Mouse (Mus musculus): ENCODE data around the gene Actr1a. TPM values are rescaled to one million over a fixed set of nuclear protein-coding genes. Genes with fewer than 3 reads are reported as not detected.

The Actr1a gene
- polyA plus RNA-seq, 1 experiment from 2014 or later: 141 TPM

GRCm38 (mm10) chr19:46400558-46400957 lies 5.0 kb upstream of the Actr1a start:
- no peak for DNase-seq (ENCODE audit: low spot score)

GRCm38 (mm10) chr19:46399886-46400285 lies 4.3 kb upstream of the Actr1a start:
- DNase-seq (ENCODE audit: low spot score): no peak

DNA sequence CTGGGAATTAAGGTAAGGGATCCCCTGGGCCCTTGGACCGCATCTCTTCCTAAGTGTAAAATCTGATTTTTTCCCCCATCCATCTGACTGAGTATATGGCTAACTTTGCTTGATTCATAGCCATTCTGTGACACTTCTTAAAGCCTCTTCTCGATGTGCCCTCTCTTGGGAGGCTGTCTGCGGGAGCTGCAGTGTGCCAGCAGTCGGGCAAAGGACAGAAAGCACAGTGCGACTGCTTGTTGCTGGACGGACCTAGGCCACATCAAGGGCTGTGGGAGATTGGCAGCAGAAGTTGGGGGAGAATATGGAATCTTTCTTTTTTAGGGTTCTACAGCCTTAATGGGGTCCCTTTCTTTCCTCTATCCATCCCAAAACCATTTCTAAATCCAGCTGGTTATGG lies 3.8 kb upstream of the Actr1a start:
- no peak for DNase-seq (ENCODE audit: low spot score)

GRCm38 (mm10) chr19:46398401-46398800 lies 2.9 kb upstream of the Actr1a start:
- DNase-seq (ENCODE audit: low spot score): peak; percentile 3

DNA sequence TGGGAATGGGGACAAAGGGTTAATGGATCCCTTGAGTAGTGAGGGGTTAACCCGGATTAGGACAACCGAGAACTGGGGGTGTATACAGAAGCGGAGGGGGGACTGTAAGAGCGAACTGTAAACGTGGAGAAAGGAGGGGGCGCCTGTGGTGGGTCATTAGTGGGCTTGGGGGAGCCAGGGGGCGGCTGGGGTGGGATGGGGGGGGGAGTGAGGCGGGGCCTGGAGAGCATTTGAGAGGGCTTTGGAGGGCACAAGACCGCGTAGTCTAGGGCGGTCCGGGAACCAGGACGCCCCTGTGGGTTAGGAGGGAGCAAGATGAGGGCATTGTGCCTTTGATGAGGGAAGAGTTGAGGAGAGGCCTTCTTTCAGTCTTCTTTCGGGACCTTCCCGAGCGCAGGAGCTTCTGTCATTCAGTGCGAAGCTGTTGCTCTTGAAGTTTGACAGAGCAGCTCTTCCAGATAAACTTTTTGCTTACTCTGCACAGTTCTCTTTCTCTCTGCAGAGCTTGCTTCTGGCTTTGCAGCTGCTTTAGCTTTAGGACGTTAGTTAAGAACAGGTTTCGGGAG lies 2.0 kb upstream of the Actr1a start:
- DNase-seq (ENCODE audit: low spot score): peak; percentile 41

DNA sequence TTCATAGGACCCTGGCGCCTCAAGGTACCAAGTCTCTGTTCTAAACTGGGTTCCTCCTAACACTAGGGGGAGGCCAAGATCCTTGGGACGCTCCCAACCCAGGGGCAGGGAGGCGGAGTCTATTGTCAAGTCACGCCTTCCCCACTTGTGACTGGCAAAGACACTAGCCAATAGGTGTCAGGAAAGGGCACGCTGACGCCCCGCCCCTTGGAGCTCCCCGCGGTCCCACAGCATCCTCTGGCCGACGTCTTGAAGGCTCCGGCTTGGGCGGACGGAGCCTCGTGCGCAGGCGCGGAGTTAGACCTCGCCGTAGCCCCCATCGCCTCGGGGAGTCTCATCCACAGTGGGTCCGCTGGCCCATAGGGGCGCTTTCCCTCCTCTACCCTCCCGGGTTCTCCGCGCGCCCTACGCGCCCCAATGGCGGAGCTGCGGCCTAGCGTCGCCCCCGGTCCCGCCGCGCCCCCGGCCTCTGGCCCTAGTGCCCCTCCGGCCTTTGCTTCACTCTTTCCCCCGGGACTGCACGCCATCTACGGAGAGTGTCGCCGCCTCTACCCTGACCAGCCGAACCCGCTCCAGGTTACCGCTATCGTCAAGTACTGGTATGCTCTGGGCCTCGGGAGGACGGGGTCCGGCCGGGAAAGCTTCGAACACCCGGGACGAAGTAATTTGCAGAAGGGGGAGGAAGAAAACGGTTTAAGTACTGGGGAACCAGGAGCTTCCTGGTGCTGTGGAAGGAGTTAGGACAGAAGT lies 1.3 kb upstream of the Actr1a start, which contains the start of gene Sufu:
Gene Sufu (plus strand): TSS at position 211 of the 750 bp plus-strand sequence.
- peak; percentile 99 for DNase-seq (ENCODE audit: low spot score)

- DNase-seq (ENCODE audit: low spot score): no peak
Measured at GRCm38 (mm10) chr19:46396109-46396508, 561 bp upstream of the Actr1a start.

DNA sequence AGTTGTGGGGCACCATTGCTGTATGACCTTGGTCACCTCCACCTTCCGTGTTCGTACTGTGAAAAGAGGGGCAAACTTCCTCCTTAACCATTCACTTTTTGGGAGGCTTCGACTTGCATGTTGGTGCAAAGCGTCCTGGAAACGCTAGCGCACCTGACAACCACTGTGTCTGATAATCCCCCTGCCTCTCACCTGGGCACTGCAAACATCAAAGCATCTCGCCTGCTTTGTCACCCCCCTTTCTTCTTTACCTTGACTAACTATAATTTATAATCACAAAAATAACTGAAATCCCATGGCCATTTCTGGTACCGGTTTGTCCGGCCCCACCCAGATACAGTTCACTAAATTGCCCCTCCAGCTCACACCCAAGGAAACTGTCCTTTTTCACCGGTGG lies 838 bp downstream of the Actr1a start:
- no peak for DNase-seq (ENCODE audit: low spot score)

- peak; percentile 35 for DNase-seq (ENCODE audit: low spot score)
Measured at GRCm38 (mm10) chr19:46392018-46392417, 3.5 kb downstream of the Actr1a start.

DNA sequence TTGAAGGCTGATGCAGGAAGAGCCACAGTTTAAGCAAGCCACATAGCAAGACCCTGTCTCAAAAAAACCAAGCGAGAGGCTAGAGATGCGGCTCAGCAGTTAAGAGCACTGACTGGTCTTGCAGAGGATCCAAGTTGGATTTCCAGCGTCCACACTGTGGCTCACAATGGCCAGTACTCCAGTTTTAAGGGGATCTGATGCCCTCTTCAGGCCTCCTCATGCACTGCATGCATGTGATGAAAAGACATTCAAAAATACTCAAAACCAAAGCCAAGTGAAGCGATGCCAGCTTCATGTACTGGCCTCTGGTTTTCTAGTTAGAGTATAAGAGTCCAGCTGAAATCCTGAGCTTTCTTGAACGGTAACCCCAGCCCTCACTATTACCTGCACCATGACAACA lies 5.7 kb downstream of the Actr1a start:
- DNase-seq (ENCODE audit: low spot score): no peak

DNA sequence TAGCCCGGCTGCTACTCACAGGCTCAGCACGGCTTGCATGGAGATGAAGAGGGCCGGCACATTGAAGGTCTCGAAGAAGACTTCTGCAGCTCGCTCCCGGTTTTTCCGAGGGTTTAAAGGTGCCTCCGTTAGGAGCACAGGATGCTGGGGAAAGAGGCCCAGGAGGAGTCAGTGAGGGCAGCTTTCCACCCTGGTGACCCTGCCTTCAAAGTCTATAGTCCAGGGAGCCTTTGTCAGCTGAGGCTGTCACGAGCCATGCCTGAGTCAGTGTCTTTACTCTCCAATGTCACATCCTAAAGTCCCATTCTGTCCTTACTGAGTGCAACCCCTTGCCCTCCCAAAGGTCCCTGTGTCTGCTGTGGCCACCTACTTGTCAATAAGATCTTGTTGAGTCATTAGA lies 13.3 kb downstream of the Actr1a start:
- no peak for DNase-seq (ENCODE audit: low spot score)

DNA sequence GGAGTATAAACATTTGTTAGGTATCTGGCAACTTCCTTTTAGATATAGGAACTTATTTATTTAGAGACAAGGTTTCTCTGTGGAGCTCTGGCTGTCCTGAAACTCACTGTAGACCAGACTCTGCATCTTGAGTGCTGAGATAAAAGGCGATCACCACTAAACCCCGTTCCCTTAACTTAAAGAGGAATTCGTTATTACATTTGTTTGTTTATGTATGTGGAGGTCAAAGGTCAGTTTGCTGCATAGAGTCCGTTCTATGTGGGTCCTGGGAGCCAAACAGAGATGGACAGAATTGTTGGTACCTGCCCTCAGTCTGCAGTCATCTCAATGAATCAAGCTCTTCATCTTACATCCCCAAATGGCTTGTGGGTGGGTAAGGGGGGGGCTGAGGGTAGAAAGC lies 19.7 kb downstream of the Actr1a start:
- no peak for DNase-seq (ENCODE audit: low spot score)

DNA sequence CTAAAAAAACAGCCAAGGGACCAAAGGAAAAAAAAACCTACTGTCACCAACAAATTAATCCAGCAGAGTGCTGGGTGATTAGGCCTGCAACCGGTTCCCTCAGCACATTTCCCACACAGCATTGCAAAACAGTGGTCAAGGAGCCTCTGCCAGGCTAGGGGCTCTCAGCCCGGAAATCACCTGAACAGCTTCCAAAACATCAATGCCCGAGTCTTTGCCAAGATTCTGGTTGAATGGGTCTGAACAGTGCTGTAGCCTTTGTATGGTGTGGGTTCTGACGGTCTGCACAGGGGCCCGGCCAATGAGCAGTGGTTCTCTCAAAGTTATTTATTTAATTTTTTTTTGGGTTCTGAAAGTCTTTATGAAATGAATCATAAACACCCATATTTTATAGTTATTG lies 20.1 kb downstream of the Actr1a start:
- no peak for DNase-seq (ENCODE audit: low spot score)

DNA sequence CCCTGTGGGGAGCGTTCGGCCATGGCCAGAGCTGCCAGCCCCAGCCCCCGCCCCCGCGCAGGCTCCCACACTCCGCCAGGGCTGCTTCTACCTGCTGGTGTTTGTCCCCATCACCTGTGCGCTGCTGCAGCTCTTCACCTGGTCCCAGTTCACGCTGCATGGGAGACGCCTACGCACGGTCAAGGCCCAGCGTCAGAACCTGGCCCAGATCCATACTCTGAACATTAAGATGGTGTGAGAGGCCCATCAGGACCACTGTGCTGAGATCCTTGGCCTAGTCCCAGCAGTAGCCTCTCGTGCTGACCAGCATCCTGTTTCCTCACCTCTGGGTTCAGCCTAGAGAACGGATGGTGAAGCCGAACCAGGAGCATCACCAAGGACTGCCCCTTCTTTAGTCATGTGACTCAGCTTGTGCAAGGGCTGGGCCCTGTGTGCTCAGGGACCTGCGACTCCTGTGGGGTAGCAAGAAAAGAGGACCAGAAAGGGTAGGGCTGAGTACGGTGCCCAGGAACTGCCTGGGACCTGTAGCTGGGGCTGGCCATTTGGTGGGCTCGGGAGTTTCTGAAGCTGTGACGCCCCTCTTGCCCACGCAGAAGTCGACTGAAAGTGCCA lies 21.0 kb downstream of the Actr1a start:
- no peak for DNase-seq (ENCODE audit: low spot score)

GRCm38 (mm10) chr19:46369204-46369603 lies 26.3 kb downstream of the Actr1a start:
- DNase-seq (ENCODE audit: low spot score): no peak

DNA sequence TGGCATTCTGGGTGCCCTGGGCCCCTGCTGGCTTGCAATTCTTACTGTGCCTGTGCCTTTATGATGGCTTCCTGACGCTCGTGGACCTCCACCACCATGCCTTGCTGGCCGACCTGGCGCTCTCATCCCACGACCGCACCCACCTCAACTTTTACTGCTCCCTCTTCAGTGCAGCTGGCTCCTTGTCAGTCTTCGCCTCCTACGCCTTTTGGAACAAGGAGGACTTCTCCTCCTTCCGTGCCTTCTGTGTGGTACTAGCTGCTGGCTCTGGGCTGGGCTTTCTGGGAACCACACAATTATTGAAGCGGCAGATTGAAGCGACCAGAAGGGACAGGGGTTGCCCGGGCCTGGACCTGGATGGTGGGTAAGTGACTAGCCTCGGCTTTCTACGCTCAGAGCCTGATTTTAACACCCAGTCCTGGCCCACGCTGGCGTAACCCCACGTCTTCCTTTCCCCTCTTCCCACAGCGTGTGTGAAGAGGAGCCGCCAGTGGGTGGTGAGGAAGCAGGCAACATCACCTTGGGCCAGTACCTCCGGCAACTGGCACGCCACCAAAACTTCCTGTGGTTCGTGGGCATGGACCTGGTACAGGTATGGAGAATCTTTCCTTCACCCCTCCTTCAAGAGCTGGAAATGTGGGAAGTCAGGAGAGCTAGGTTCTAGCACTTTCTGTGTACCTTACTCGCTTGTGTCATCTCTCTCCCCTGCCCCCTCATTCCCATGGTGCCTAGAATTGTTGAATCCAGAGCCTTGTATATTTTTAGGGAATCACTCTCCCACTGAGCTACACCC lies 27.6 kb downstream of the Actr1a start:
- DNase-seq (ENCODE audit: low spot score): no peak

GRCm38 (mm10) chr19:46363294-46364009 lies 32.1 kb downstream of the Actr1a start:
- DNase-seq (ENCODE audit: low spot score): no peak

DNA sequence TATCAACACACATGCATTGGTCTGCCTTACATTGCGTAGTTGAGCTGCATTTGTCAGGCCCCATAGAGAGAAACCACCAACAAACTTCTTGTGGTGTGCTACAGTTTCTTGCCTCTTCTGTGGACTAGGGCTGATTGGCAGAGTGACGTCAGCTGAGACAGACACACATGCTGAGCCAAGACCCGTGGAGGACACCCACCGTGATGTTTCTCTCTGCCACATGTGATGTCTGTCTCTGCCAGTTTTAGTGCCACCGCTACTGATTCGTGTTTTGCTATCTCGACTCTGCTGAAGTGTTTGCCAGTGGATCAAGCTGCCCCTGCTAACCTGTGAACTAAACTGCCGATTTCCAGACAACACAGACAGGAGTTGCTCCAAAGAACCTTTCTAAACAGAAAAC lies 33.4 kb downstream of the Actr1a start:
- no peak for DNase-seq (ENCODE audit: low spot score)

DNA sequence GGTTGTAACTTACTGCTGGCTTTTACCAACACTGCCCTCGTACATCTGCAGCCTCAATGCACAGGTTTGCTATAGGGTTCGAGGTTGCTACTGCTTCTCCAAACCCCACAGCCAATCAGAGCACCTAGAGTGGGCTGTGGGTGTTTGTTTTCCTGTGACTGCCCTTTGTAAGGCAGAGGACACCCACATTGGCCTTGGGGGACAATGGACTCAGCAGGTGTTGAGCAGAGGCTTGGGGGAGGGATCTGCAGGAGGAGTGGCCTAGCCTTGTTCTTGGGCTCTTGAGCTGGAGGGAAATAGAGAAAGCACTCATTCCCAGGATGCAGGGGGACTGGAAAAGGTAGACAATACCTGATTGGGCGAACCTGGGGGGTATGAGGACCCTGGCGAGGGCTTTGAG lies 37.2 kb downstream of the Actr1a start:
- no peak for DNase-seq (ENCODE audit: low spot score)

- peak; percentile 18 for DNase-seq (ENCODE audit: low spot score)
Measured at GRCm38 (mm10) chr19:46357344-46358280, 37.9 kb downstream of the Actr1a start.

Measured in thymus, postnatal 0 days (tissue).